ENCODE assay signal across 13 mouse cellular contexts in the genomic region with DNA sequence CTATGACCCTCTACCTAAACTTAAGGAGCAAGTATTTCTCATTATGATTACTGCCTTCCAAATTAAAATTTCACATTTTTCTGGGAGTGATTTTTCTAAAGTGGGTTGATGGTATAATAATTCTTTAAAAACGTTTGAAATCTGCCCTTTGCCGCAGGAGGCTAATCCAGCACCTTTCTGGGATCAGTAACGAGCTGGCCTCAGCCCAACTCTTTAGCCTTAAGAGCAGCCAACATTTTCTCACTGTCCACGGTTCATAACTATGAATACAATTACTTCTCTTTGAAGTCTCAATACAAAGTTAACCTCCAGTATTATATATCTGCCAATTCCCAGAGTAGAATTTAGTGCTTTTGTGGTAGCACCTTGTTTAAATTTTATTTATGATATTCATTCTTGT.
"Had no signal": no experiment of that assay in that cellular context is flagged by ENCODE, and none has a peak within 500 bp of the region (broad histone marks: within the 10 kb centered on the region; RNA-seq: fewer than 3 reads in every experiment).

No protein-coding gene starts in this region.

- H3K4me2 ChIP-seq: limb, embryonic 12.5 days; liver, embryonic 13.5 days; lung, embryonic 15.5 days; midbrain, embryonic 13.5 days; stomach, embryonic 15.5 days had no signal

- H3K36me3 ChIP-seq: limb, embryonic 12.5 days; liver, embryonic 13.5 days; lung, embryonic 15.5 days; midbrain, embryonic 13.5 days; stomach, embryonic 15.5 days had no signal

- H3K27ac ChIP-seq: left cerebral cortex, adult 2 months; limb, embryonic 12.5 days; liver, embryonic 13.5 days; lung, embryonic 15.5 days; midbrain, embryonic 13.5 days; stomach, embryonic 15.5 days had no signal

- H3K27me3 ChIP-seq: limb, embryonic 12.5 days; liver, embryonic 13.5 days; lung, embryonic 15.5 days; midbrain, embryonic 13.5 days; stomach, embryonic 15.5 days had no signal

- H3K9ac ChIP-seq: limb, embryonic 12.5 days; liver, embryonic 13.5 days; liver, postnatal 0 days; lung, embryonic 15.5 days; midbrain, embryonic 13.5 days; stomach, embryonic 15.5 days had no signal

- H3K4me3 ChIP-seq: left cerebral cortex, adult 2 months; limb, embryonic 12.5 days; liver, embryonic 13.5 days; lung, embryonic 15.5 days; midbrain, embryonic 13.5 days; stomach, embryonic 15.5 days had no signal

- DNase-seq: kidney, postnatal 25 days; liver; liver, embryonic 13.5 days; liver, postnatal 0 days; right cerebral cortex, adult 18-20 months; spleen, adult 18-20 months; thymus, adult 2 months; thymus, postnatal 25 days had no signal

- ATAC-seq: liver, postnatal 0 days; midbrain, embryonic 13.5 days had no signal

- H3K4me1 ChIP-seq: liver, embryonic 13.5 days; lung, embryonic 15.5 days; stomach, embryonic 15.5 days had no signal

- H3K9me3 ChIP-seq: limb, embryonic 12.5 days; liver, embryonic 13.5 days; lung, embryonic 15.5 days; midbrain, embryonic 13.5 days; stomach, embryonic 15.5 days had no signal
